Mouse (Mus musculus) heart, embryonic 14.5 days (tissue): ENCODE measurements around the gene Grap2. TPM values are rescaled to one million over a fixed set of nuclear protein-coding genes. Genes with fewer than 3 reads are reported as not detected.

Experiments
- ATAC-seq: fragments of 200-750 bp; cut with Nextera tagmentation; 2 replicates; pipeline ENCODE4 v1.8.0; 2017; ENCODE audit warnings: low read depth, moderate TSS enrichment; ENCODE audit not compliant: insufficient number of reproducible peaks, insufficient read depth, low FRiP score
- H3K27ac ChIP-seq, 2 experiments: fragments of 200-500 bp in 1 of 2; fragments of 300-500 bp in 1 of 2; sonication (generic) in 1 of 2; replicated peaks in 1 of 2; 2 replicates each; pipeline ENCODE4 v1.5.1; 2012 to 2014; ENCODE audit warnings: low read depth in 2 of 2, low read length in 2 of 2, control low read depth in 1 of 2, mild to moderate bottlenecking in 1 of 2, mixed read lengths in 1 of 2; ENCODE audit not compliant: control insufficient read depth in 1 of 2, insufficient read depth in 1 of 2
- H3K27me3 ChIP-seq: fragments of 300-500 bp; sonication (generic); 2 replicates; pipeline ENCODE4 v1.6.1; 2014; ENCODE audit warnings: mild to moderate bottlenecking, low read length, control low read depth; ENCODE audit not compliant: control insufficient read depth, insufficient read depth
- H3K36me3 ChIP-seq: fragments of 300-500 bp; sonication (generic); 2 replicates; pipeline ENCODE4 v1.6.1; 2014; ENCODE audit warnings: mild to moderate bottlenecking, control low read depth, low read length, mixed read lengths; ENCODE audit not compliant: control insufficient read depth, insufficient read depth
- H3K4me1 ChIP-seq, 2 experiments: fragments of 200-500 bp in 1 of 2; fragments of 300-500 bp in 1 of 2; sonication (generic) in 1 of 2; 2 replicates each; pipeline ENCODE4 v1.6.1; 2012 to 2014; ENCODE audit warnings: low read length in 2 of 2, control low read depth in 1 of 2, mixed read lengths in 1 of 2; ENCODE audit not compliant: control insufficient read depth in 2 of 2, insufficient read depth in 2 of 2
- H3K4me2 ChIP-seq: fragments of 300-500 bp; sonication (generic); 2 replicates; pipeline ENCODE4 v1.6.1; 2014; ENCODE audit warnings: mild to moderate bottlenecking, low read length
- H3K4me3 ChIP-seq, 2 experiments: fragments of 200-500 bp in 1 of 2; fragments of 300-500 bp in 1 of 2; sonication (generic) in 1 of 2; 2 replicates each; pipeline ENCODE4 v1.5.1; 2012 to 2014; ENCODE audit warnings: low read length in 2 of 2, mild to moderate bottlenecking in 2 of 2, control low read depth in 1 of 2, low read depth in 1 of 2, moderate library complexity in 1 of 2; ENCODE audit not compliant: control insufficient read depth in 1 of 2, insufficient read depth in 1 of 2
- H3K9ac ChIP-seq: fragments of 300-500 bp; sonication (generic); 2 replicates; pipeline ENCODE4 v1.6.1; 2014; ENCODE audit warnings: mild to moderate bottlenecking, low read length
- H3K9me3 ChIP-seq: fragments of 300-500 bp; sonication (generic); 2 replicates; pipeline ENCODE4 v1.6.1; 2016; ENCODE audit warnings: low read length, control low read depth; ENCODE audit not compliant: control insufficient read depth
- WGBS: fragments of 180-500 bp; shearing (Covaris S2); extraction: QIAGEN DNeasy Blood & Tissue Kit; methylation state at CpG from one replicate; pipeline ENCODE4 v1.1.7; 2014; 5-methylcytosine and 5-hydroxymethylcytosine counted together
- microRNA-seq: library from miRNA; unstranded; fragments of <30 nt; microRNA quantifications from one replicate; pipeline ENCODE4, GENCODE M21; 2016
- polyA plus RNA-seq: library from polyadenylated mRNA; unstranded; fragments of >200 nt; fragmentation: Nextera tagmentation; extraction: Ambion mirVana; gene quantifications from 2 replicates; pipeline ENCODE4 v1.2.1, GENCODE M21; 2014

The Grap2 gene
- polyA plus RNA-seq, 1 experiment from 2014 or later = 2.4 TPM

DNA sequence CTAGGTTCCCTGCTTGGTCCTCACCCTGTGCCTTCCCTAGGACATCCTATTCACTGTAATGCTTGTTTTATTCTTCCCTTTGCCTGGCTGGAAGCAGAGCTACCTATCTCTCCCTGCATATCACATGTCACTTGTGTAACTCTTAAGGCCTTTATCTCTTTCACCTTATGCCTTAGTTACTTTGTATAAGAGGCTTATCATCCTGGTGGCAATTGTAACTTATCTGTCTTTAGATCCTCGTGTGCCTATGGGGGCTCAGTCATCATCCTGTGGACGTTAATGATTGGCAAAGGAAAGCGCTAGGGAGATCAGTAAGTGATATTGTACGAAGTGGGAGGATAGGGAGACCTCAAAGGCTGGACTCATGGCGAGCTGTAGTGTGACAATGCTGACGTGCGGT lies 116.1 kb downstream of the Grap2 start:
- Histone ChIP-seq H3K4me3 (no peak overlapping the region), H3K27ac (no peak overlapping the region), H3K4me1 (peaks cover 0 to 5% of the 10 kb centered on the region in 2 experiments; a peak in 2 of 4 replicates), H3K9ac (no peak overlapping the region), H3K27me3 (peaks cover 39% of the 10 kb centered on the region), H3K36me3 (no peaks in the 10 kb centered on the region), H3K4me2 (no peak overlapping the region), H3K9me3 (no peaks in the 10 kb centered on the region)
- ATAC-seq = no peak
- WGBS = 28% methylated on average over 7 of the region's 7 CpGs

DNA sequence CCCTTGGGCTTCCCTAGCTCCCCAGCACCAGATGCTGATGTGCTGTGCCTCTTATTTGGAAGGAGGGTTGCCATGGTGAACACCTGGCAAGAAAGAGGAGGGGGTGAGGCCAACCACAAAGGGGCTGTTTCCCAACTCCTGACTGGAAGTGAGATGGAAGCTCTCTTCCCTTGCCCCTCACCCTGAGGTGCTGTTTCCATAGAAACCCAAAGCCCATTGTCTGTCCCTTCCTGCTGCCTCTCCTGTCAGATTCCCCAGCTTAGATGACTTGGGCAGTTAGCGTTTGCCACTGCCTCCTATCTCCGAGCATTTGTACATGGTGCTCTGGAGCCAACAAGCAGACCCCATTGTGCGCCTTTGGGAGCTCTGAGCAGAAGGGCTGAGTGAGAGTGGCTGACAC lies 121.1 kb downstream of the Grap2 start:
- H3K9me3 ChIP-seq = no peaks in the 10 kb centered on the region

DNA sequence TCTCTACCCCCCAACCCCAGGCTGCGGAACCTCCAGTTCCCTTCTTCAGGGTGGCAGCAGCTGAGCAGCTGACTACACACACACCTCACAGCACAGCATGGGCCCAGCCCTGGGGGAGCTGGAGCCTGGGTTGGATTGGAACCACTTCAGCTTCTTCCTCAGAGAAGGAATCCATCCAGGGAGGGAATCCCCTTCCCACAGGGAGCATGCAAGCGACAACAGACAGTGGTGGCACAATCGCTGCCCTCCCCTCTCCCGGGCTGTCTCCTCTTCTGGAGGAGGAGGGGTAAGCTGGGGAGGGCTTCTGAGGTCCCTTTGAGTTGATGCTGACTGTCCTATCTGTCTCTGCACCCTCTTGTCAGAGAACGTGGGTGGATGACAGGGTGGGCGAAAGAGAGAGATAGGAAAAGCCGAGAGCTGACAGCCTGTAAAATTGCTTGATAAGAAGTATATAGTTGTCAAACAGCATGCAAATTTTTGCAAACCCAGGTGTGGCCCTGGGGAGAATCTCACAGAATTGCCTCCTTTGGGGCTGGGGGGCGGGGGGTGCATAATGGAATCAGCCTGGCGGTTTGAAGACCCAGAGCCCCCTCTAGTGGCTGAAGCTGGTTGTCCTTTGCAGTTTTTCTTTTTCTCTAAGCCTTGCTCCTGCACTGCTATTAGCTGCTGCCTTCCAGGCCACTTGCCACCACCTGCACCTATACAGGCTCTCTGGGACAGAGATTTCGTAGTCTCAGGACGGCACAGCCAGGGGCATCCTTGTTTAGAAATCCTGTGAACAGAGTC lies 121.9 kb downstream of the Grap2 start:
- no peak overlapping the region for H3K27ac ChIP-seq
- H3K27me3 ChIP-seq = peaks cover 41% of the 10 kb centered on the region
- WGBS = 14% methylated on average over 11 of the region's 11 CpGs
- H3K9me3 ChIP-seq = no peaks in the 10 kb centered on the region
- peak overlapping the region; percentile 55 for H3K4me2 ChIP-seq
- ATAC-seq = no peak
- H3K9ac ChIP-seq = no peak overlapping the region
- H3K4me1 ChIP-seq = peaks cover 5 to 6% of the 10 kb centered on the region in 2 experiments; a peak in 2 of 4 replicates
- H3K4me3 ChIP-seq = no peak overlapping the region
- H3K36me3 ChIP-seq = no peaks in the 10 kb centered on the region

More for the DNA sequence above, 121.1 kb downstream of the Grap2 start:
- Histone ChIP-seq H3K27ac (no peak overlapping the region), H3K36me3 (no peaks in the 10 kb centered on the region), H3K4me3 (no peak overlapping the region), H3K4me2 (no peak overlapping the region), H3K27me3 (peaks cover 41% of the 10 kb centered on the region), H3K4me1 (peaks cover 6 to 8% of the 10 kb centered on the region in 2 experiments; a peak in 2 of 4 replicates), H3K9ac (no peak overlapping the region)
- no peak for ATAC-seq
- WGBS = 32% methylated on average over 3 of the region's 3 CpGs

DNA sequence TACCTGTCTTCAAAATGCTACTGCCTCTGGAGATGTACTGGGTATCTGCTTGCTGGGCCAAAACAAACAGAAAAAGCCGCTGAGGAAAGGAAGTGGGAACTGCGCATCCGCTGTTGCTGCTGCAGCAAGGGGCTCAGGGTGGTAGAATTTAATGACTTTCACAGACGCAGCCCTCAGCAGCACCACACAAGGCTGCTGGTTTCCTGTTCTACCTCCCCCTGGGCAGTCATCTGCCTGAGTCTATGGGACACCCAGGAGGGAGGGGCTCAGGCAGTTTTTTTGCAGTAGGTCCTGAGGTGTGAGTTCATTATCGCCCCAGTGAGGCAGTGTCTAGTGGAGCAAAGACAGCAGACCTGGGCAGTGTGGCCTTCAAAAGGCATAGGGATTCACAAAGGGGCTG lies 125.2 kb downstream of the Grap2 start:
- peaks cover 21% of the 10 kb centered on the region for H3K27me3 ChIP-seq
- no peak overlapping the region for H3K9ac ChIP-seq

DNA sequence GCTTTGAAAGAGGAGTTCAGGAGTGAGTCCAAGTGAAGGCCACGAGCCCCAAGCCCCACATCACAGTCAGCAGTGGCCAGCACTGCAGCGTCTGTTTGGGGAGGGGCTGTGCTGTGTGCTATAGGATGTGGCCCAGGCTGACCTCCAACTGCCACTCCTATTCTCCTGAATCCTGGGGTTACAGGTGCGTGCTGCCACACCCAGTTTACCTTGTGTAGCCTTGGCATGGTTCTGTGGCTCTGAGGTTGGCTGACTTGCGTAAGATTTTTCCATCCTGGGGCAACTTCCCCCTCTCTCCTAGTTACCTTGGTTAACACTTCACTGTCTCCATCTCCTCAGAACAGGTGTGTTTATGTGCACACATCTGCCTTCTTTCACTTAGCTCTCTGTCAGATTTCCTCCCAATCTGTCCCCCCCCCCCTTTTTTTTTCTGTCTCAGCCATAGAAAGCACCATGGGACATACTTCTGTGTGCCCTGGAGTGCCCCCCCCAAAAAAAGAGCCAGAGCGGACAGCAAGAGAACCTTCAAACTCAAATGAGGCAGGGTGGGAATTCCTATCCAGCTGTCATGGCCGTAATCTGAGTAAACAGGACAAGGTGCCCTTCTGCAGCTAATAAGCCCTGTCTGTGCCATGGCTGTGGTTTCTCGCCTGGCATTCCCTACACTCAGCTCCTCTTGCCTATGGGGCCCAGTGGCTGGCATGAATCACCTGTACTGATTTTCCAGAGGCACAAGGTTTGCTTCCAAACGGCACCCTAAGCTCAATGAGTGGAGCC lies 129.3 kb downstream of the Grap2 start:
- H3K36me3 ChIP-seq = no peaks in the 10 kb centered on the region
- no peaks in the 10 kb centered on the region for H3K27me3 ChIP-seq
- H3K9ac ChIP-seq = no peak overlapping the region
- H3K4me1 ChIP-seq = peaks cover 11 to 12% of the 10 kb centered on the region in 2 experiments
- WGBS = 71% methylated on average over 8 of the region's 8 CpGs
- no peak for ATAC-seq
- H3K9me3 ChIP-seq = no peaks in the 10 kb centered on the region
- no peak overlapping the region for H3K4me2 ChIP-seq
- no peak overlapping the region for H3K4me3 ChIP-seq
- H3K27ac ChIP-seq = no peak overlapping the region

More for the DNA sequence above, 125.2 kb downstream of the Grap2 start:
- H3K9me3 ChIP-seq = no peaks in the 10 kb centered on the region
- 26% methylated on average over 5 of the region's 5 CpGs for WGBS
- ATAC-seq = no peak
- H3K27ac ChIP-seq = peak overlapping the region; percentile 19 to 34; a peak in 1 of 4 replicates
- H3K4me1 ChIP-seq = peaks cover 5 to 6% of the 10 kb centered on the region in 2 experiments; a peak in 2 of 4 replicates
- H3K4me2 ChIP-seq = no peak overlapping the region
- H3K4me3 ChIP-seq = no peak overlapping the region
- H3K36me3 ChIP-seq = no peaks in the 10 kb centered on the region

Small RNA genes lying within 50 kb of the gene (microRNA-seq; reads per million reads assigned to microRNA genes)
- not detected for gene Mir6957

Other genes with a start within 250 kb of the Grap2 start
- gene Enthd1, start 7.4 kb upstream of the Grap2 start, polyA plus RNA-seq = not detected in 2 replicates
- 0.07 TPM in 2 replicates for gene Fam83f, start 99.3 kb downstream of the Grap2 start, polyA plus RNA-seq
- 15.4 and 17.0 TPM in 2 replicates for gene Tnrc6b, start 138.7 kb downstream of the Grap2 start, polyA plus RNA-seq